Mouse (Mus musculus): ENCODE data around the gene Slc6a17. TPM values are rescaled to one million over a fixed set of nuclear protein-coding genes. Genes with fewer than 3 reads are reported as not detected.

Gene Slc6a17
- total RNA-seq, 2 experiments from 2014 or later, result not detected

- ATAC-seq (replicated peaks; ENCODE audit: poor library complexity, severe bottlenecking), result no peak
These were observed 10.7 kb upstream of the Slc6a17 start for GRCm38 (mm10) chr3:107528401-107529118.

- no peak for ATAC-seq (replicated peaks; ENCODE audit: poor library complexity, severe bottlenecking)
These were observed 6.7 kb upstream of the Slc6a17 start for GRCm38 (mm10) chr3:107524547-107524946.

GRCm38 (mm10) chr3:107520931-107521330 lies 3.1 kb upstream of the Slc6a17 start:
- ATAC-seq (replicated peaks; ENCODE audit: poor library complexity, severe bottlenecking), result no peak

GRCm38 (mm10) chr3:107516776-107517630 lies 815 bp downstream of the Slc6a17 start:
- no peak; the same call in 1 of the 2 replicates for ATAC-seq (replicated peaks; ENCODE audit: poor library complexity, severe bottlenecking)

GRCm38 (mm10) chr3:107515989-107516388 lies 1.8 kb downstream of the Slc6a17 start:
- ATAC-seq (replicated peaks; ENCODE audit: poor library complexity, severe bottlenecking), result no peak

GRCm38 (mm10) chr3:107511416-107511815 lies 6.4 kb downstream of the Slc6a17 start:
- ATAC-seq (replicated peaks; ENCODE audit: poor library complexity, severe bottlenecking), result no peak

GRCm38 (mm10) chr3:107508696-107509095 lies 9.1 kb downstream of the Slc6a17 start:
- ATAC-seq (replicated peaks; ENCODE audit: poor library complexity, severe bottlenecking), result no peak

GRCm38 (mm10) chr3:107507966-107508365 lies 9.9 kb downstream of the Slc6a17 start:
- ATAC-seq (replicated peaks; ENCODE audit: poor library complexity, severe bottlenecking), result no peak

GRCm38 (mm10) chr3:107506531-107506930 lies 11.3 kb downstream of the Slc6a17 start:
- no peak for ATAC-seq (replicated peaks; ENCODE audit: poor library complexity, severe bottlenecking)

- ATAC-seq (replicated peaks; ENCODE audit: poor library complexity, severe bottlenecking), result no peak
These were observed 12.1 kb downstream of the Slc6a17 start for GRCm38 (mm10) chr3:107505464-107506367.

- ATAC-seq (replicated peaks; ENCODE audit: poor library complexity, severe bottlenecking), result no peak
These were observed 13.3 kb downstream of the Slc6a17 start for GRCm38 (mm10) chr3:107504542-107504941.

GRCm38 (mm10) chr3:107503716-107504115 lies 14.1 kb downstream of the Slc6a17 start:
- no peak for ATAC-seq (replicated peaks; ENCODE audit: poor library complexity, severe bottlenecking)

GRCm38 (mm10) chr3:107501702-107502151 lies 16.1 kb downstream of the Slc6a17 start:
- ATAC-seq (replicated peaks; ENCODE audit: poor library complexity, severe bottlenecking), result no peak

GRCm38 (mm10) chr3:107500301-107500700 lies 17.5 kb downstream of the Slc6a17 start:
- ATAC-seq (replicated peaks; ENCODE audit: poor library complexity, severe bottlenecking), result no peak

GRCm38 (mm10) chr3:107496086-107496850 lies 21.6 kb downstream of the Slc6a17 start:
- ATAC-seq (replicated peaks; ENCODE audit: poor library complexity, severe bottlenecking), result no peak

- no peak for ATAC-seq (replicated peaks; ENCODE audit: poor library complexity, severe bottlenecking)
These were observed 22.3 kb downstream of the Slc6a17 start for GRCm38 (mm10) chr3:107495524-107495923.

- 0 out of 2 replicates have a peak, but pooled peaks have one; percentile 14 for ATAC-seq (replicated peaks; ENCODE audit: poor library complexity, severe bottlenecking)
These were observed 26.4 kb downstream of the Slc6a17 start for GRCm38 (mm10) chr3:107491459-107491858.

GRCm38 (mm10) chr3:107488637-107489036 lies 29.2 kb downstream of the Slc6a17 start:
- ATAC-seq (replicated peaks; ENCODE audit: poor library complexity, severe bottlenecking), result no peak

- no peak for ATAC-seq (replicated peaks; ENCODE audit: poor library complexity, severe bottlenecking)
These were observed 34.5 kb downstream of the Slc6a17 start for GRCm38 (mm10) chr3:107483290-107483689.

Data from granulocyte monocyte progenitor cell, adult 5-6 weeks (primary cell).